Mouse (Mus musculus) brain, embryonic 14.5 days (tissue): Measurements from ENCODE around the gene Pacrg.

Experiments
- CTCF ChIP-seq: fragments of 200-500 bp; IDR thresholded peaks from 2 replicates; pipeline ENCODE4 v1.5.1; 2012; ENCODE audit warnings: inconsistent platforms, mild to moderate bottlenecking, moderate library complexity, borderline replicate concordance; ENCODE audit not compliant: insufficient read depth, insufficient read length; ENCODE audit errors: extremely low read depth
- POLR2A ChIP-seq: fragments of 200-500 bp; IDR thresholded peaks from 2 replicates; pipeline ENCODE4 v1.6.1; 2012; ENCODE audit warnings: mild to moderate bottlenecking, inconsistent platforms, borderline replicate concordance; ENCODE audit not compliant: poor library complexity, insufficient read depth, insufficient read length, severe bottlenecking; ENCODE audit errors: extremely low read depth

DNA sequence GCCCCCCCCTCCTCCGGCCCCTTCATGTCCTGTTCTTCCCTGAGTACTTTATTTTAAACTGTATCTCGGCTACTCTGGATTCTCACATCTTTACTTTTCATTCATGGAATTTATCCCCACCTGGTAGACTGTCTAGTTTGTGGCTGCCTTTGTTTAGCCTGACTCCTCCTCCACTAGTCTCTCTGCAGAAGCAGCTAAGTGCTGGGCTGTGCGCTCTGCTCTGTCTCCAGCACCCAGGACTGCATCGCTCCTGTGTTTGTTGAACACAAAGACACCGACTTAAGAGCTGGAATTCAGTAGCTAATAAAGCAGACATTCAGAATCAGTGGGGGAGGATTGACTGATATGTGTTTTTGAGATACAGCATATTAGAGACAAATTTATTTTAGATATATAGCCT, 391.7 kb downstream of the Pacrg start:
- TF ChIP-seq CTCF (no peak), POLR2A (no peak)
